Mouse (Mus musculus): ENCODE measurements around the gene A730071L15Rik. TPM values are rescaled to one million over a fixed set of nuclear protein-coding genes. Genes with fewer than 3 reads are reported as not detected.

The A730071L15Rik gene
- total and polyA plus RNA-seq, 2 experiments from 2014 or later = 0.41 TPM; not detected in 1

- Histone ChIP-seq H3K27ac (ENCODE audit: low read depth) (no peak overlapping the region), H3K9me3 (replicated peaks; ENCODE audit: control insufficient read depth, low read length) (no peaks in the 10 kb centered on the region), H3K4me2 (ENCODE audit: low read depth, low read length) (no peak overlapping the region), H3K9ac (replicated peaks; ENCODE audit: low read depth, low read length) (no peak overlapping the region), H3K4me1 (ENCODE audit: control insufficient read depth, insufficient read depth) (peaks cover 23% of the 10 kb centered on the region), H3K4me3 (ENCODE audit: low read depth, low read length) (no peak overlapping the region), H3K27me3 (ENCODE audit: control insufficient read depth, insufficient read depth, low read length) (no peaks in the 10 kb centered on the region), H3K36me3 (replicated peaks; ENCODE audit: control insufficient read depth, insufficient read depth, low read length) (no peaks in the 10 kb centered on the region)
- WGBS = 64% methylated on average over 2 of the region's 2 CpGs
- DNase-seq (ENCODE audit: low spot score) (no peak), ATAC-seq (ENCODE audit: insufficient read depth, low read depth) (no peak)
- TF ChIP-seq CTCF (IDR thresholded peaks at IDR 0.05; ENCODE audit: low read depth) = no peak
- TF ChIP-seq EP300 (IDR thresholded peaks at IDR 0.05; ENCODE audit: low read depth) = no peak
Measured at GRCm38 (mm10) chr11:6183246-6183645, 16.6 kb upstream of the A730071L15Rik start.

DNA sequence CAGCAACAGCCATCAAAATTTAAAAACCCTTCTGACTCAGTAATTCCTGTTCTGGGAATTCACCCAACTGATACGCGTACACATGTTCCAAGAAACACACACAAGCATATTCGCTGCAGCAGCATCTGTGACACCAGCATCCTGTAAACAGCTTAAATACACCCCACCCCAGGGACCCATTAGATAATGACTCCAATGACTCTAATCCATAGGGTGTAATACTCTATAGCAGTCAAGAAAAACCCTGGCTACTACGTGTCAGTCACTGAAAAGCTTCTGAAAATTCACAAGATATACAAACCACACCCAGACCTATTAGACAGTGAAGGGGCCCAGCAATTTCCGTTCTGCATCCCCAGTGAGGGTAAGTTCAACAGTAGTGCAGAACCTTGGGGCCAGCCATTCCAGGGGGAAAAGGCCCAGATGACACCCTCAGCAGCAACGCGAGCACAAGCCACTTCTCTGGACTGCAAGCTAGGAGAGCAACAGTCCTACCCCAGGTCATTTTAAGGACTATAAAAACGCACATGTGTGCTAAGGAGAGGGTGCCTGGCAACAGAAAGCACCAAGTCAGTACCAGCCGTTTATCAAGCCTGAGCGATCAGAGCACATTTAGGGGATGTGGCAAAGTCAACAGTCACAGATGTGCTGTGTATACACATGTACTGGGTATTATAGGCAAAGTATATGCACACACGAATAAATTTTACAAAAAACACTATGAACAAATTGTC, 15.5 kb upstream of the A730071L15Rik start:
- no peak for DNase-seq (ENCODE audit: low spot score)
- Histone ChIP-seq H3K9ac (replicated peaks; ENCODE audit: low read depth, low read length) (no peak overlapping the region), H3K36me3 (replicated peaks; ENCODE audit: control insufficient read depth, insufficient read depth, low read length) (no peaks in the 10 kb centered on the region), H3K27ac (ENCODE audit: low read depth) (0 out of 2 replicates have a peak overlapping the region, but pooled peaks have one; percentile 38), H3K4me2 (ENCODE audit: low read depth, low read length) (no peak overlapping the region; the same call in 1 of the 2 replicates), H3K27me3 (ENCODE audit: control insufficient read depth, insufficient read depth, low read length) (no peaks in the 10 kb centered on the region), H3K9me3 (replicated peaks; ENCODE audit: control insufficient read depth, low read length) (no peaks in the 10 kb centered on the region), H3K4me1 (ENCODE audit: control insufficient read depth, insufficient read depth) (peaks cover 14% of the 10 kb centered on the region; the same call in 1 of the 2 replicates), H3K4me3 (ENCODE audit: low read depth, low read length) (no peak overlapping the region)
- 52% methylated on average over 11 of the region's 11 CpGs for WGBS
- no peak for ATAC-seq (ENCODE audit: insufficient read depth, low read depth)
- no peak for TF ChIP-seq EP300 (IDR thresholded peaks at IDR 0.05; ENCODE audit: low read depth)

GRCm38 (mm10) chr11:6187399-6187798, 12.4 kb upstream of the A730071L15Rik start:
- H3K4me3 ChIP-seq (ENCODE audit: low read depth, low read length) = no peak overlapping the region
- peaks cover 10% of the 10 kb centered on the region; the same call in 1 of the 2 replicates for H3K4me1 ChIP-seq (ENCODE audit: control insufficient read depth, insufficient read depth)
- ATAC-seq (ENCODE audit: insufficient read depth, low read depth) (no peak), DNase-seq (ENCODE audit: low spot score) (no peak)
- no peak for TF ChIP-seq CTCF (IDR thresholded peaks at IDR 0.05; ENCODE audit: low read depth)
- no peak for TF ChIP-seq EP300 (IDR thresholded peaks at IDR 0.05; ENCODE audit: low read depth)
- 78% methylated on average over 3 of the region's 3 CpGs for WGBS
- H3K9me3 ChIP-seq (replicated peaks; ENCODE audit: control insufficient read depth, low read length) = no peaks in the 10 kb centered on the region
- H3K36me3 ChIP-seq (replicated peaks; ENCODE audit: control insufficient read depth, insufficient read depth, low read length) = peaks cover 15% of the 10 kb centered on the region
- H3K27ac ChIP-seq (ENCODE audit: low read depth) = no peak overlapping the region
- H3K4me2 ChIP-seq (ENCODE audit: low read depth, low read length) = no peak overlapping the region
- no peaks in the 10 kb centered on the region for H3K27me3 ChIP-seq (ENCODE audit: control insufficient read depth, insufficient read depth, low read length)
- no peak overlapping the region for H3K9ac ChIP-seq (replicated peaks; ENCODE audit: low read depth, low read length)

- no peak overlapping the region for H3K4me2 ChIP-seq (ENCODE audit: low read depth, low read length)
- TF ChIP-seq CTCF (IDR thresholded peaks at IDR 0.05; ENCODE audit: low read depth) (peak; percentile 99), EP300 (IDR thresholded peaks at IDR 0.05; ENCODE audit: low read depth) (no peak)
- peak; percentile 80 for ATAC-seq (ENCODE audit: insufficient read depth, low read depth)
Measured at GRCm38 (mm10) chr11:6187878-6188277, 12.0 kb upstream of the A730071L15Rik start.

DNA sequence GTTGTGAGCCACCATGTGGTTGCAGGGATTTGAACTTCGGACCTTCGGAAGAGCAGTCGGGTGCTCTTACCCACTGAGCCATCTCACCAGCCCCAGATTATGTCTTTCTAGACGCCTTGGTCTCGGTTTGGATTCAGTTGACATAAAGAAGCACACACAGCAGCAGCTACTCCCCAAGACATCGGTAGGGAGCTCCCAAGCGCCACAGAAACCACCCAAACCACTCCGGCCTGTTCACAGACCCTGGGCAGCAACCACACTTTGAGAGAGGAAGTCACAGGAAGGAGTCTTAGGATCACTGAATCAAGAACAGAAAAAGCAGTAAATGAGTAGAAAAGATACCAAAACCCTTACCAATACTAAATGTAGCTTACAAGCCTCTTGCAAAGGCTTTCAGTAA, 3.0 kb upstream of the A730071L15Rik start:
- H3K9ac ChIP-seq (replicated peaks; ENCODE audit: low read depth, low read length) = no peak overlapping the region
- ATAC-seq (ENCODE audit: insufficient read depth, low read depth) = no peak
- no peak for DNase-seq (ENCODE audit: low spot score)
- no peak overlapping the region for H3K27ac ChIP-seq (ENCODE audit: low read depth)
- peaks cover 14% of the 10 kb centered on the region for H3K4me1 ChIP-seq (ENCODE audit: control insufficient read depth, insufficient read depth)
- peaks cover 15% of the 10 kb centered on the region for H3K36me3 ChIP-seq (replicated peaks; ENCODE audit: control insufficient read depth, insufficient read depth, low read length)
- H3K4me2 ChIP-seq (ENCODE audit: low read depth, low read length) = no peak overlapping the region
- WGBS = 87% methylated on average over 8 of the region's 8 CpGs
- no peak for TF ChIP-seq EP300 (IDR thresholded peaks at IDR 0.05; ENCODE audit: low read depth)
- TF ChIP-seq CTCF (IDR thresholded peaks at IDR 0.05; ENCODE audit: low read depth) = no peak
- no peaks in the 10 kb centered on the region for H3K9me3 ChIP-seq (replicated peaks; ENCODE audit: control insufficient read depth, low read length)
- no peak overlapping the region for H3K4me3 ChIP-seq (ENCODE audit: low read depth, low read length)
- no peaks in the 10 kb centered on the region for H3K27me3 ChIP-seq (ENCODE audit: control insufficient read depth, insufficient read depth, low read length)

More at GRCm38 (mm10) chr11:6187878-6188277, 12.0 kb upstream of the A730071L15Rik start:
- no peaks in the 10 kb centered on the region for H3K27me3 ChIP-seq (ENCODE audit: control insufficient read depth, insufficient read depth, low read length)
- peak overlapping the region; percentile 31; the same call in 1 of the 2 replicates for H3K27ac ChIP-seq (ENCODE audit: low read depth)
- H3K4me1 ChIP-seq (ENCODE audit: control insufficient read depth, insufficient read depth) = peaks cover 7% of the 10 kb centered on the region; the same call in 1 of the 2 replicates
- H3K4me3 ChIP-seq (ENCODE audit: low read depth, low read length) = no peak overlapping the region
- peaks cover 20% of the 10 kb centered on the region for H3K36me3 ChIP-seq (replicated peaks; ENCODE audit: control insufficient read depth, insufficient read depth, low read length)
- DNase-seq (ENCODE audit: low spot score) = peak; percentile 94
- WGBS = 0% methylated on average over 2 of the region's 2 CpGs
- no peak overlapping the region for H3K9ac ChIP-seq (replicated peaks; ENCODE audit: low read depth, low read length)
- no peaks in the 10 kb centered on the region for H3K9me3 ChIP-seq (replicated peaks; ENCODE audit: control insufficient read depth, low read length)

Data from heart, postnatal 0 days (tissue).